Mouse (Mus musculus): ENCODE results near the gene Olfr116.

Gene Olfr116

DNA sequence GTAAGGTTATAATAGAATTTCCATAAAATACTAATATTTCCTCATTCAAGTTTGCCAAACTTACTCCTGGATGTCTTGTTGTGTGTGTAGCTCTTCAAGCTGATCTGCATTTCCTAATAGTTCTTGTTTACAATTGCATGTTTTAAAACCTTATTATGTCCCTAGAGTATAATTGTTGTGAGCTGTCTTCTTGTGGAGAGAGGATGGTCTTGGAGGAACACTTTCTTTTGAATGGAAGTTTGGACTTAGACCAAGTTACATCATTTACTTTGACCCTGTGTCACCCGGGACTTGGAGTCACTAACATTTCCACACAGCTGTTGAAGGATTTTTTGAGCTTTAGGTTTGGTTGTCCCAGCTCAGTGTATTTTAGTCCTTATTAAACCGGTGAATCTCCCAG is at the start of gene Olfr116, which contains the start of gene Olfr115:
TSS of gene Olfr116 (minus strand) at position 191 of the 400 bp plus-strand sequence.
TSS of gene Olfr115 (minus strand) at position 101 of the 400 bp plus-strand sequence.
- DNase-seq (ENCODE audit: extremely low read depth, low read depth): no peak

DNA sequence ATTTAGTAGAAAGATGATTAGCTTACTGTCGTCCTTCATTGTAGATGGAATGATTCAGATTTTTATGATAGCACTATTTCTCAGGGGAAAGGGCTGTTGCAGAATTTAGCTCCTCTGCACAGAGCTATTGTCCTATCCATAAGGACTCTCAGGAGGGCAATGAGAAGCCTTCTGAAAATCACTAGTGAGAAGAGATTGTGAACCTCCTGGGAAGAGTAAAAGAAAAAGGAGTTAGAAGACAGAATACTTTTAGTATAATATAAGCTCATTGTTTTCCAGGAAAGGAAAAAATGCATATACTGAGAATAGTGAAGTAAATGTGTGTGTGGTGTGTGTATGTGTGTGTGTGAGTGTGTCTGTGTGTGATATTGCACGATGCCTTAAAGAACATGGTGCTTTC is 39.7 kb upstream of the Olfr116 start, which contains the start of gene Olfr118:
TSS of gene Olfr118 (plus strand) at position 301 of the 400 bp plus-strand sequence.
- no peak for DNase-seq (ENCODE audit: extremely low read depth, low read depth)

DNA sequence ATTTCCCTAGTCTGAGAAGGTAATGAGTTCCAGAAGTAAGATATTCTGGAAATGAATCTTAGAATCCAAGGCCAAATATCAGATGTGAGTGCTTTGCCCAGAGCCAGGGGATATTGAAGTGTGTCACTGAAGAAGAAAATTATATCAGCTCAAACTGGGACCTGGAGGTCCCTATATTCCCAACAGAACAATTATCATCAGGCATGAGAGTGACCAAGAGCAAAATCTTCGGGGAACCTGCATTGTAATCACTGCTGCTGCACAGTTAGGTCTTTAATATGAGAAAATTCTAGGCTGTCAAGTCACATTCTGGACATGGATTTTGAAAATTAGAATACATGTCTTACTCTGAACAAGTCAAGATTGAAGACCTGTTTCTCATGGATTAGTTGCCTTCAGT is 36.7 kb upstream of the Olfr116 start, which contains the start of gene Olfr117:
TSS of gene Olfr117 (minus strand) at position 101 of the 400 bp plus-strand sequence.
- DNase-seq (ENCODE audit: extremely low read depth, low read depth): no peak

DNA sequence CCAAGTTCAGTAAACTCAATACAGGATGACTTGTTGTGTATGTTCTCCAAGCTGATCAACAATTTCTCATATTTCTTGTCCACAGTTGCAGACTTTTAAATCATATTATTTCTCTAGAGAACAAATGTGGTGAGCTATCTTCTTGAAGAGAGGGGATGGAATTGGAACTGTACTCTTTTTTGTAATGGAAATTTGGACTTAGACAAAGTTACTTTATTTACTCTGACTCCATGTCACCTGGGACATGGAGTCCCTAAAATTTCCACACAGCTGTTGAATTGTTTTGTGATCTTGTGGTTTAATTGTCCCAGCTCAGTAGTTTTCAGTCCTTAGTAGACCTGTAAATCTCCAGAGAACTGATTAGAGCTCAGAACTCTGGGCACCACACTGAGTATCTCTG is 34.4 kb downstream of the Olfr116 start, which contains the start of gene Olfr114:
TSS of gene Olfr114 (minus strand) at position 101 of the 400 bp plus-strand sequence.
- no peak for DNase-seq (ENCODE audit: extremely low read depth, low read depth)

GRCm38 (mm10) chr17:37577563-37577962 is 49.4 kb downstream of the Olfr116 start, which contains the start of gene Olfr113:
Gene Olfr113, minus strand, starts transcription at chr17:37577663.
- DNase-seq (ENCODE audit: extremely low read depth, low read depth): no peak
